Mouse (Mus musculus) hindbrain, embryonic 11.5 days (tissue): ENCODE measurements around the gene Slc25a53. TPM values are rescaled to one million over a fixed set of nuclear protein-coding genes. Genes with fewer than 3 reads are reported as not detected.
A peak's percentile ranks its signal among the peaks of the same experiment; 100 is the strongest.

Source experiments
- ATAC-seq: fragments of 200-750 bp; cut with Nextera tagmentation; 2 replicates; pipeline ENCODE4 v1.8.0; 2017; ENCODE audit warnings: mild to moderate bottlenecking, moderate TSS enrichment, moderate library complexity; ENCODE audit not compliant: low FRiP score
- DNase-seq: peaks from one replicate; pipeline ENCODE4 v3.0.0-alpha.2; 2015; ENCODE audit warnings: low spot score
- H3K27ac ChIP-seq: fragments of 300-500 bp; sonication (generic); 2 replicates; pipeline ENCODE4 v1.5.1; 2014; ENCODE audit warnings: mild to moderate bottlenecking, low read depth, low read length
- H3K27me3 ChIP-seq: fragments of 300-500 bp; sonication (generic); 2 replicates; pipeline ENCODE4 v1.6.1; 2014; ENCODE audit warnings: mild to moderate bottlenecking, low read length, moderate library complexity, mixed read lengths; ENCODE audit not compliant: control insufficient read depth, insufficient read depth
- H3K36me3 ChIP-seq: fragments of 300-500 bp; sonication (generic); 2 replicates; pipeline ENCODE4 v1.6.1; 2014; ENCODE audit warnings: mild to moderate bottlenecking, low read length, moderate library complexity, mixed read lengths; ENCODE audit not compliant: control insufficient read depth, insufficient read depth
- H3K4me1 ChIP-seq: fragments of 300-500 bp; sonication (generic); replicated peaks from 2 replicates; pipeline ENCODE4 v1.6.1; 2014; ENCODE audit warnings: low read length, mixed read lengths; ENCODE audit not compliant: control insufficient read depth, insufficient read depth
- H3K4me2 ChIP-seq: fragments of 300-500 bp; sonication (generic); replicated peaks from 2 replicates; pipeline ENCODE4 v1.6.1; 2014; ENCODE audit warnings: mild to moderate bottlenecking, low read depth, low read length
- H3K4me3 ChIP-seq: fragments of 300-500 bp; sonication (generic); 2 replicates; pipeline ENCODE4 v1.5.1; 2014; ENCODE audit warnings: low read depth, low read length
- H3K9ac ChIP-seq: fragments of 300-500 bp; sonication (generic); 2 replicates; pipeline ENCODE4 v1.6.1; 2014; ENCODE audit warnings: low read depth, low read length
- H3K9me3 ChIP-seq: fragments of 300-500 bp; sonication (generic); 2 replicates; pipeline ENCODE4 v1.6.1; 2016; ENCODE audit warnings: low read length; ENCODE audit not compliant: control insufficient read depth
- WGBS: fragments of 180-500 bp; shearing (Covaris S2); extraction: QIAGEN DNeasy Blood & Tissue Kit; methylation state at CpG from one replicate; pipeline ENCODE4 v1.1.7; 2014; 5-methylcytosine and 5-hydroxymethylcytosine counted together
- polyA plus RNA-seq: library from polyadenylated mRNA; unstranded; fragments of >200 nt; fragmentation: Nextera tagmentation; extraction: Ambion mirVana; gene quantifications from 2 replicates; pipeline ENCODE4 v1.2.1, GENCODE M21; 2014

Slc25a53 gene
- 12.9 and 13.6 TPM in 2 replicates for polyA plus RNA-seq

- peak within 1 kb of the TSS; percentile 44 for H3K4me2 ChIP-seq
- peak within 1 kb of the TSS; percentile 70 for H3K9ac ChIP-seq
- H3K9me3 ChIP-seq: no peaks in the 10 kb centered on the region
- H3K27me3 ChIP-seq: no peaks in the 10 kb centered on the region
- ATAC-seq (peak; percentile 94), DNase-seq (peak; percentile 88)
- H3K27ac ChIP-seq: peak within 1 kb of the TSS; percentile 80
- peak within 1 kb of the TSS; percentile 48 for H3K4me3 ChIP-seq
- H3K4me1 ChIP-seq: no peaks in the 10 kb centered on the region
- WGBS: 15% methylated on average over 26 of the region's 31 CpGs
- H3K36me3 ChIP-seq: no peaks in the 10 kb centered on the region
Measured at GRCm38 (mm10) chrX:137038000-137038483, at the start of gene Slc25a53. Slc25a53 (minus strand) TSS chrX:137038302.

- H3K27me3 ChIP-seq: no peaks in the 10 kb centered on the region
- no peak overlapping the region for H3K4me2 ChIP-seq
- DNase-seq: no peak
- H3K9ac ChIP-seq: no peak overlapping the region
- 90% methylated on average over 9 of the region's 9 CpGs for WGBS
- no peaks in the 10 kb centered on the region for H3K4me1 ChIP-seq
- no peaks in the 10 kb centered on the region for H3K9me3 ChIP-seq
- no peak for ATAC-seq
- H3K4me3 ChIP-seq: no peak overlapping the region
- H3K36me3 ChIP-seq: no peaks in the 10 kb centered on the region
- no peak overlapping the region for H3K27ac ChIP-seq
Measured at GRCm38 (mm10) chrX:137063202-137063601, 25.1 kb upstream of the Slc25a53 start.

GRCm38 (mm10) chrX:137049425-137050225, 11.5 kb upstream of the Slc25a53 start, which contains the start of gene Fam199x:
Fam199x (plus strand) TSS chrX:137049594.
- H3K4me1 ChIP-seq: no peaks in the 10 kb centered on the region
- peak within 1 kb of the TSS; percentile 63 for H3K4me2 ChIP-seq
- peak within 1 kb of the TSS; percentile 60 for H3K9ac ChIP-seq
- no peaks in the 10 kb centered on the region for H3K36me3 ChIP-seq
- H3K27me3 ChIP-seq: no peaks in the 10 kb centered on the region
- peak; percentile 97 for ATAC-seq
- peak within 1 kb of the TSS; percentile 61 for H3K4me3 ChIP-seq
- DNase-seq: peak; percentile 80
- H3K9me3 ChIP-seq: no peaks in the 10 kb centered on the region
- H3K27ac ChIP-seq: peak within 1 kb of the TSS; percentile 6; the same call in 1 of the 2 replicates
- 14% methylated on average over 15 of the region's 62 CpGs for WGBS

GRCm38 (mm10) chrX:137049060-137049424, 10.9 kb upstream of the Slc25a53 start:
- DNase-seq (no peak), ATAC-seq (no peak)
- H3K27me3 ChIP-seq: no peaks in the 10 kb centered on the region
- 0 out of 2 replicates have a peak overlapping the region, but pooled peaks have one; percentile 19 for H3K9ac ChIP-seq
- peak overlapping the region; percentile 63 for H3K4me2 ChIP-seq
- H3K4me1 ChIP-seq: no peaks in the 10 kb centered on the region
- WGBS: 11% methylated on average over 9 of the region's 11 CpGs
- no peak overlapping the region for H3K27ac ChIP-seq
- H3K36me3 ChIP-seq: no peaks in the 10 kb centered on the region
- peak overlapping the region; percentile 61 for H3K4me3 ChIP-seq
- no peaks in the 10 kb centered on the region for H3K9me3 ChIP-seq

- Histone ChIP-seq H3K9me3 (no peaks in the 10 kb centered on the region), H3K4me1 (no peaks in the 10 kb centered on the region), H3K4me2 (peak overlapping the region; percentile 25; the same call in 1 of the 2 replicates), H3K36me3 (no peaks in the 10 kb centered on the region), H3K4me3 (peak overlapping the region; percentile 48), H3K9ac (no peak overlapping the region), H3K27me3 (no peaks in the 10 kb centered on the region), H3K27ac (no peak overlapping the region)
- DNase-seq (peak; percentile 1), ATAC-seq (peak; percentile 46; the same call in 1 of the 2 replicates)
- WGBS: 36% methylated on average over 7 of the region's 7 CpGs
Measured at GRCm38 (mm10) chrX:137038502-137038901, 400 bp upstream of the Slc25a53 start.

- H3K27ac ChIP-seq: peak overlapping the region; percentile 80; the same call in 1 of the 2 replicates
- no peaks in the 10 kb centered on the region for H3K4me1 ChIP-seq
- DNase-seq: no peak
- H3K4me3 ChIP-seq: peak overlapping the region; percentile 48
- peak overlapping the region; percentile 44 for H3K4me2 ChIP-seq
- WGBS: 17% methylated on average over 12 of the region's 12 CpGs
- no peaks in the 10 kb centered on the region for H3K27me3 ChIP-seq
- no peaks in the 10 kb centered on the region for H3K36me3 ChIP-seq
- no peak for ATAC-seq
- no peaks in the 10 kb centered on the region for H3K9me3 ChIP-seq
- H3K9ac ChIP-seq: peak overlapping the region; percentile 70
Measured at GRCm38 (mm10) chrX:137037470-137037999, 567 bp downstream of the Slc25a53 start.

GRCm38 (mm10) chrX:137034322-137034721, 3.8 kb downstream of the Slc25a53 start:
- 70% methylated on average over 4 of the region's 4 CpGs for WGBS
- Histone ChIP-seq H3K9ac (no peak overlapping the region), H3K9me3 (no peaks in the 10 kb centered on the region), H3K4me2 (no peak overlapping the region), H3K4me1 (no peaks in the 10 kb centered on the region), H3K27me3 (no peaks in the 10 kb centered on the region), H3K36me3 (no peaks in the 10 kb centered on the region), H3K27ac (no peak overlapping the region), H3K4me3 (no peak overlapping the region)
- no peak for DNase-seq
- ATAC-seq: no peak

- H3K9me3 ChIP-seq: no peaks in the 10 kb centered on the region
- 96% methylated on average over 5 of the region's 5 CpGs for WGBS
- H3K4me2 ChIP-seq: no peak overlapping the region
- H3K36me3 ChIP-seq: no peaks in the 10 kb centered on the region
- no peak overlapping the region for H3K27ac ChIP-seq
- H3K4me1 ChIP-seq: no peaks in the 10 kb centered on the region
- DNase-seq (no peak), ATAC-seq (no peak)
- H3K27me3 ChIP-seq: no peaks in the 10 kb centered on the region
- H3K4me3 ChIP-seq: no peak overlapping the region
- H3K9ac ChIP-seq: no peak overlapping the region
Measured at GRCm38 (mm10) chrX:137031726-137032125, 6.4 kb downstream of the Slc25a53 start.
